Mouse (Mus musculus) heart, embryonic 11.5 days (tissue): Measurements from ENCODE around the gene Col6a5. TPM values are rescaled to one million over a fixed set of nuclear protein-coding genes. Genes with fewer than 3 reads are reported as not detected.
A peak's percentile ranks its signal among the peaks of the same experiment; 100 is the strongest.

ENCODE experiments used
- ATAC-seq: fragments of 200-750 bp; cut with Nextera tagmentation; replicated peaks from 2 replicates; pipeline ENCODE4 v1.8.0; 2017; ENCODE audit warnings: moderate library complexity; ENCODE audit not compliant: insufficient number of reproducible peaks, low FRiP score, low TSS enrichment
- H3K27ac ChIP-seq: fragments of 300-500 bp; sonication (generic); 2 replicates; pipeline ENCODE4 v1.5.1; 2014; ENCODE audit warnings: mild to moderate bottlenecking, low read depth, low read length
- H3K27me3 ChIP-seq: fragments of 300-500 bp; sonication (generic); 2 replicates; pipeline ENCODE4 v1.6.1; 2014; ENCODE audit warnings: mild to moderate bottlenecking, low read length, mixed read lengths; ENCODE audit not compliant: control insufficient read depth, insufficient read depth
- H3K36me3 ChIP-seq: fragments of 300-500 bp; sonication (generic); 2 replicates; pipeline ENCODE4 v1.6.1; 2014; ENCODE audit warnings: mild to moderate bottlenecking, low read length, moderate library complexity, mixed read lengths; ENCODE audit not compliant: control insufficient read depth, insufficient read depth
- H3K4me1 ChIP-seq: fragments of 300-500 bp; sonication (generic); 2 replicates; pipeline ENCODE4 v1.6.1; 2014; ENCODE audit warnings: low read length; ENCODE audit not compliant: control insufficient read depth, insufficient read depth
- H3K4me2 ChIP-seq: fragments of 300-500 bp; sonication (generic); 2 replicates; pipeline ENCODE4 v1.6.1; 2014; ENCODE audit warnings: mild to moderate bottlenecking, moderate library complexity
- H3K4me3 ChIP-seq: fragments of 300-500 bp; sonication (generic); 2 replicates; pipeline ENCODE4 v1.5.1; 2014; ENCODE audit warnings: low read depth, low read length
- H3K9ac ChIP-seq: fragments of 300-500 bp; sonication (generic); 2 replicates; pipeline ENCODE4 v1.6.1; 2014; ENCODE audit warnings: mild to moderate bottlenecking, low read depth, low read length, moderate library complexity
- H3K9me3 ChIP-seq: fragments of 300-500 bp; sonication (generic); replicated peaks from 2 replicates; pipeline ENCODE4 v1.6.1; 2016; ENCODE audit warnings: low read length; ENCODE audit not compliant: control insufficient read depth
- WGBS: fragments of 180-500 bp; shearing (Covaris S2); extraction: QIAGEN DNeasy Blood & Tissue Kit; methylation state at CpG from one replicate; pipeline ENCODE4 v1.1.7; 2014; ENCODE audit not compliant: insufficient replicate concordance; 5-methylcytosine and 5-hydroxymethylcytosine counted together
- polyA plus RNA-seq: library from polyadenylated mRNA; unstranded; fragments of >200 nt; fragmentation: Nextera tagmentation; extraction: Ambion mirVana; gene quantifications from 2 replicates; pipeline ENCODE4 v1.2.1, GENCODE M21; 2014

The Col6a5 gene
- polyA plus RNA-seq, 1 experiment from 2014 or later = not detected

DNA sequence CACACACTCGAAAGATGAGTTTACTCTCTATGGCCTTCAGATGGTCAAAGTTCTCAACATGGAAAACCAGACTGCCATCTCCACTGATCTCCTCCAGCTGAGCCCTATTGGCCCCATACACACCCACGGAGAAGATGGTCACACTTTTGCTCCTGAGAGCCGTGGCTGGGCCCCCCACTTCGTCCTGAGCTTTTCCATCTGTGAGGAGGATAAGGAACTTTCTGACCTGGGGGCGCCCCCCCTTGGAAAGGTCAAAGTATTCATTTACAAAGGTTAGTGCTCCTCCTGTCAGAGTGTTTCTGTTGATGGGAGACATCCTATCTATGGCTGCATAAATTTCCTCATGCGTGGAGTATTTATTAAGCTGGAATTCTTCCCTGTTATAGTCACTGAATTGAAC is 26.6 kb downstream of the Col6a5 start:
- Histone ChIP-seq H3K9me3 (no peaks in the 10 kb centered on the region), H3K27me3 (no peaks in the 10 kb centered on the region), H3K27ac (no peak overlapping the region), H3K4me1 (no peaks in the 10 kb centered on the region), H3K4me3 (no peak overlapping the region), H3K9ac (no peak overlapping the region), H3K36me3 (no peaks in the 10 kb centered on the region), H3K4me2 (no peak overlapping the region)
- no peak for ATAC-seq
- 66% methylated on average over 6 of the region's 6 CpGs for WGBS

DNA sequence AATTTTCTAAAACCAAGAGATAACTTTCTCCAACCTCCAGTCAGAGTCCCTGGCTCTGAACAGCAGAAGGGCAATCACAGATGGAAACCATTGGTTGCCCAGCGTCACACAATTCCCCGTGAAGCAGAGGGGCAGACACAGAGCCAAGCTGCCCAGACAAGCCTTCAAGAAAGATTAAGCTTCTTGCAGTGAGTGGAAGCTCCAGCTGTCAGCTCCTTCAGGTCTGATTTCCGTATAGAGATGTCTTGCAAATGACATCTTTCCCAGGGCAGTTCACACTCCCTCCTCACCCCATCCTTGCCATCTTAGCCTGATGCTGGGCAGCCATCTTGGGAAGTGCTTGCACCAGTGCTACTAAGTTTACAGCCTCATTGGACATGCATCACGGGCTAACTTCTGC is 31.2 kb downstream of the Col6a5 start:
- Histone ChIP-seq H3K4me2 (no peak overlapping the region), H3K36me3 (no peaks in the 10 kb centered on the region), H3K9me3 (no peaks in the 10 kb centered on the region), H3K27me3 (no peaks in the 10 kb centered on the region), H3K4me3 (no peak overlapping the region), H3K27ac (no peak overlapping the region), H3K9ac (no peak overlapping the region), H3K4me1 (no peaks in the 10 kb centered on the region)
- ATAC-seq = no peak
- 70% methylated on average over 4 of the region's 4 CpGs for WGBS

GRCm38 (mm10) chr9:105928406-105929071 is 31.9 kb downstream of the Col6a5 start:
- WGBS = 75% methylated on average over 6 of the region's 6 CpGs
- H3K27ac ChIP-seq = no peak overlapping the region
- ATAC-seq = no peak

GRCm38 (mm10) chr9:105923659-105924058 is 36.8 kb downstream of the Col6a5 start:
- Histone ChIP-seq H3K9me3 (no peaks in the 10 kb centered on the region), H3K4me1 (no peaks in the 10 kb centered on the region), H3K36me3 (no peaks in the 10 kb centered on the region), H3K4me2 (no peak overlapping the region), H3K27me3 (no peaks in the 10 kb centered on the region), H3K9ac (no peak overlapping the region), H3K27ac (no peak overlapping the region), H3K4me3 (no peak overlapping the region)
- 65% methylated on average over 2 of the region's 2 CpGs for WGBS
- ATAC-seq = no peak

More at GRCm38 (mm10) chr9:105928406-105929071, 31.9 kb downstream of the Col6a5 start:
- no peaks in the 10 kb centered on the region for H3K4me1 ChIP-seq
- no peak overlapping the region for H3K4me2 ChIP-seq
- H3K36me3 ChIP-seq = no peaks in the 10 kb centered on the region
- no peaks in the 10 kb centered on the region for H3K27me3 ChIP-seq
- H3K9me3 ChIP-seq = no peaks in the 10 kb centered on the region
- H3K9ac ChIP-seq = no peak overlapping the region
- H3K4me3 ChIP-seq = no peak overlapping the region

- H3K9ac ChIP-seq = no peak overlapping the region
Observed at GRCm38 (mm10) chr9:105915186-105915585, 45.3 kb downstream of the Col6a5 start.

GRCm38 (mm10) chr9:105910166-105910565 is 50.3 kb downstream of the Col6a5 start:
- H3K4me2 ChIP-seq = no peak overlapping the region
- 78% methylated on average over 2 of the region's 2 CpGs for WGBS
- no peaks in the 10 kb centered on the region for H3K27me3 ChIP-seq
- ATAC-seq = no peak
- no peak overlapping the region for H3K4me3 ChIP-seq
- H3K27ac ChIP-seq = no peak overlapping the region
- H3K9me3 ChIP-seq = no peaks in the 10 kb centered on the region
- H3K4me1 ChIP-seq = no peaks in the 10 kb centered on the region
- no peak overlapping the region for H3K9ac ChIP-seq
- no peaks in the 10 kb centered on the region for H3K36me3 ChIP-seq

More at GRCm38 (mm10) chr9:105915186-105915585, 45.3 kb downstream of the Col6a5 start:
- no peaks in the 10 kb centered on the region for H3K36me3 ChIP-seq
- WGBS = 29% methylated on average over 4 of the region's 4 CpGs
- H3K4me2 ChIP-seq = no peak overlapping the region
- ATAC-seq = no peak
- no peaks in the 10 kb centered on the region for H3K4me1 ChIP-seq
- H3K4me3 ChIP-seq = no peak overlapping the region
- H3K9me3 ChIP-seq = no peaks in the 10 kb centered on the region
- H3K27me3 ChIP-seq = no peaks in the 10 kb centered on the region
- H3K27ac ChIP-seq = no peak overlapping the region

DNA sequence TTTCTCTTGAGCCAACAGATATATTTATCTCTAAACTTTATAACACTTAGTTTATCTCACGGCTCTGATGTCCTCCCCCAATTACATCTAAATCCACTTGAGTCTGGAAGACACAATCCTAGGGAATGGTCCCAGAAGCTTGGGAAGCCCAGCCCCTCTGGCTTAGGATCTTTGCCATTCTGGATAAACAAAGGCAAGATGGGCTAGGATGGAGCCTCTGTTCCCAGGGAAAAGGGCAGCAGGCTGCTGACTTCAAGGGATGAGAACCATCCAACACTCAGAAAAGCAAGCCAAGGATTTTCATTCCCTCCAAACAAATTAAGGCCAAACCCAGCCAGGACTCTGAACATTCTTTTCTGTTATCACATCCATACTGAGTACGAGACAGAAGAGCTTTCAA is 51.1 kb downstream of the Col6a5 start:
- H3K27me3 ChIP-seq = no peaks in the 10 kb centered on the region
- H3K36me3 ChIP-seq = no peaks in the 10 kb centered on the region
- no peak overlapping the region for H3K4me2 ChIP-seq
- no peak overlapping the region for H3K4me3 ChIP-seq
- H3K4me1 ChIP-seq = no peaks in the 10 kb centered on the region
- 71% methylated on average over 2 of the region's 2 CpGs for WGBS
- H3K9ac ChIP-seq = no peak overlapping the region
- H3K9me3 ChIP-seq = no peaks in the 10 kb centered on the region
- ATAC-seq = no peak
- H3K27ac ChIP-seq = no peak overlapping the region

DNA sequence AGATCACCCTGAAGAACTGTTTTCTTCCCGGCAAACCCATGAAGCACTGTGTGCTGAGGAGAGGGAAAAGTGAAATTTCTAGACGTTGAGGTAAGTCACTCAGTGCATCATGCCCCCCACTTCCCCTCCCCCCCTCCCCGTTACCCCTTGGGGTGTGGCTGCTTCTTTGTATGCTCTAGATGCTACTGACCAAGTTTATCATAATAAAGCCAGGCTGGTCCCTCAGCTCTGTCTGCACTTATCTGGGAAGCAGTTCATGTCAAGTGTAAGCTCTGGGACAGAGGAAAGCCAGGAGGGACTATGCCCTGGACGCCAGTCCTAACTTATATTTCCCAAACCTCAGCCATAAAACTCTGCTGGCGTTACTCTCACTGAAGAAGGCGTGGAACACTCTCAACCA is 53.0 kb downstream of the Col6a5 start:
- ATAC-seq = no peak
- Histone ChIP-seq H3K9me3 (no peaks in the 10 kb centered on the region), H3K36me3 (no peaks in the 10 kb centered on the region), H3K4me3 (no peak overlapping the region), H3K27me3 (no peaks in the 10 kb centered on the region), H3K9ac (no peak overlapping the region), H3K27ac (no peak overlapping the region), H3K4me1 (no peaks in the 10 kb centered on the region), H3K4me2 (no peak overlapping the region)
- WGBS = 73% methylated on average over 6 of the region's 6 CpGs

GRCm38 (mm10) chr9:105887521-105887920 is 72.9 kb downstream of the Col6a5 start:
- no peak overlapping the region for H3K4me3 ChIP-seq
- H3K9ac ChIP-seq = no peak overlapping the region
- no peaks in the 10 kb centered on the region for H3K36me3 ChIP-seq
- no peak overlapping the region for H3K4me2 ChIP-seq
- H3K4me1 ChIP-seq = no peaks in the 10 kb centered on the region
- H3K9me3 ChIP-seq = no peaks in the 10 kb centered on the region
- no peak overlapping the region; the same call in 1 of the 2 replicates for H3K27ac ChIP-seq
- WGBS = 22% methylated on average over 2 of the region's 2 CpGs
- ATAC-seq = peak; percentile 55; the same call in 1 of the 2 replicates
- no peaks in the 10 kb centered on the region for H3K27me3 ChIP-seq
